Mouse (Mus musculus): ENCODE results near the gene Aldh3b3.
"Not testable (repeated sequence)": the region's sequence is repeated elsewhere in the genome, so short reads cannot be mapped to it uniquely, and the experiment has no call there.

Gene Aldh3b3

GRCm38 (mm10) chr19:3974608-3975007 is 16.2 kb downstream of the Aldh3b3 start:
- DNase-seq (ENCODE audit: low read depth) = not testable (repeated sequence)

DNA sequence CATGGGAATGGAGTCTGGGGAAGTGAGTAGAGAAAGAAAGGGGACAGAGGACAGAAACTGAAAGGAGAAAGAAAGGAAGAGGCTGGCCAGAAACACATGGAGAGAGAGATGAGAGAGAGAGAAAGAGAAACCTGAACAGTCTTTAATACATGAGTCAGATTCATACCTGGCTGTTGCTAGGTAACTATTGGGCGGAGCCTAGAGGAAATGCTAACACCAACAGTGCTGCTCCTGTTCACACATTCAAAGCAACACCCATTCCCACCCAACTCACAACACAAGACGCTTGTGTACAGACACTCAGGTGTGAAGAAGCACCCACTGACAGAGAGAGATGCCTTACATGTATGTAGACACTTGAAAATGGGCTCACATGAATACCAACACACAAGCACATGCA is 17.4 kb downstream of the Aldh3b3 start:
- no peak for DNase-seq (ENCODE audit: low read depth)

DNA sequence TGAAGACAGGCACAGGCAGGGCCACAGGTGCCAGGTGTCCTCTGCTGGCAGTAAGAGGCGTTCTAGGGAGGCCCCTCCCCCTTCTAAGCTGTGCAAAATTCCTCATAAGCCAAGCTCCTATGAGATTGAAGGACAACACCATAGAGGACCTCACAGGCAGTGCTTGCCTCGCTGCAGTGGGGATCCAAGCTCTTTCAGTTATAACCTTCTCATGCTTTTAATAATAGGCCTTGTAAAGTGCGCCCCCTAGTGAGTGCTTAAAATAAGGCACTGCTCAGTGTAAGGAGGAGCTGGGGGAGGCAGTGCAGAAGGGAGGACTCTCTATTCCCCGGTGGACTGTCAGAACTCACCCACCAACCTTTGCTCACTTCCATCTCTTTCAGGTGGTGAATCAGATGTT is 21.9 kb downstream of the Aldh3b3 start:
- peak; percentile 85 for DNase-seq (ENCODE audit: low read depth)

DNA sequence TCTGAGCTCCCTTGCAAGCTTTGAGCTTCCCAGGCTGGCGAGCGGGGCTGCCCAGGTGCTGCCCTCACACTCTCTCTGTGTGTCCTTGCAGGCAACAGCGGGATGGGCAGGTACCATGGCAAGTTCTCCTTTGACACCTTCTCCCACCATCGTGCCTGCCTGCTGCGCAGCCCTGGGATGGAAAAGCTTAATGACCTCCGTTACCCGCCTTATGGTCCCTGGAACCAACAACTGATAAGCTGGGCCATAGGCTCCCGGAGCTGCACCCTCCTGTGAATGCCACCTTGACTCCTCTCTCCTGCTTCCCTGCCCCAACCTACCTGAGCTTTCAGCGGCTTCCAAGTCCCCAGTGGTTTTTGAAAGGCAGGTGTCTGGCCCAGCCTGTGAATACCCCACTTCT is 22.5 kb downstream of the Aldh3b3 start:
- no peak for DNase-seq (ENCODE audit: low read depth)

DNA sequence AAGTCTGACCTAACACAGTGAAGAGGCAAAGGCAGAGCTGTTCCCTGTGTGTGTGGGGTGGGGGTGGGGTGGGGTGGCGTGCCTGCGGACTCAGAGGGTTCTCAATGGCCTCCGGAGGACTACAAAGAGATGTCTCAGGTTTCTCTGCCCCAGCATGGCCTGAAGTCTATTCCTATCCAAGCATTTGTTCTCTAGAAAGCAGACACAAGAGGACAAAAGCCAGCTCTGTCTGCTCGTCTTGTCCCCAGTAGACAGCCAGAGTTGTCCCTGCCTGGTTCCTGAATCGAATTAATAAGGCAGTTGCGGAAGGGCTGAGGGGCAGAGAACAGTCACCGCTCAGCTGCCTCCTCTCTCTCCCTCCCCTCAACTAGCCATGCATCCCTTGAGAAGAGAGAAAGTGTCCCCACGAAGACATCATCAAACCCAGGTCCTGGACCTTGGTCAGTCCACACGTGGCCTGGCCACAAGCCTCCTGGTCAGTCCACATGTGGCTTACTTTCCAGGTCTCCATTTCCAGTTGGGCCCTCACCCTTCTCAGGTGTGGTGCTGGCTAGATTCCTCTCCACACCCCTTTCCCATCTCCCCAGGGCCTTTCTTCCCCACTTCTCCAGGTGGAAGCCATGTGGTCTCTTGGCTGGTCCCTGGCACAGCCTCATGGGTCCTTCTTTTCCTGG is 25.2 kb downstream of the Aldh3b3 start:
- DNase-seq (ENCODE audit: low read depth) = no peak

DNA sequence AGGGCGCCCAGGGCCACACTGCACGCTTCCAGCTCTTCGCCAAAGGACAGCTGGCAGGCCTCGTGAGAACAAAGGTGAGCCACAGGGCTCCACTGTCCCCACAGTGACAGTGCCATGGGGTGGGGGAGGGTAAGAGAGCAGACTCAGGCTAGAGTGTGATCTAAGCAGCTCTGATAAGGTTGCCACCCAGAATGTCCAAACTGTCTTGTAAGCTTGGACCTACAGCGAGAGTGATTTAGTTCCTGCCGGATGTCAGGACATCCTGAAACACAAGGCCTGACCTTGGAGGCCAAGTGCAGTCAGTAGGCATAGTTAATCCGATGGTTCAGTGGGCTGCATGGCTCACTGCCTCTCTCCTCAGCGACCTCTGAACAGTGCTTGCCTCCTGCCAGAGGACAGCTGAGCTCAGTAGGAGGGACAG is 26.8 kb downstream of the Aldh3b3 start:
- DNase-seq (ENCODE audit: low read depth) = peak; percentile 96

DNA sequence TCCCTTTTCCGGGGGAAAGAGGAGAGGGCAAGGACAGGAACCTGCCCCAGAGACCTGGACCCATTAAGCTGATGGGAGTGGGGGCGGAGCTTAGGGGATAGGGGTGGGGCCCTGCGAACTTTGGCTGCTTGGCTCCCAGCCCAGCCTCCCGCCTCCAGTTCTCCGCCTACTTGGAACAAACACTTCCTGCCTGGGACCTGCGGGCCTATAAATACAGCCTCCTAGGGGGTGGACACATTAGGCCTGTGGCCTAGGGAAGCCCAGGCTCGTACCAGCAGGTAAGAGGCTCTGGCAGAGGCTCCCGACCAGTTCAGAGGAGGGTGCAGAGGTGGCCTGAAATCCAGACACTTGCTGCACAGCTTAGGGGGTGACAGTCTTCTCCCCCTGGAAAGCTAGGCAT is 27.9 kb downstream of the Aldh3b3 start, which contains the start of gene Acy3:
Acy3 (plus strand) TSS at position 237 of the 400 bp plus-strand sequence.
- peak; percentile 94 for DNase-seq (ENCODE audit: low read depth)

DNA sequence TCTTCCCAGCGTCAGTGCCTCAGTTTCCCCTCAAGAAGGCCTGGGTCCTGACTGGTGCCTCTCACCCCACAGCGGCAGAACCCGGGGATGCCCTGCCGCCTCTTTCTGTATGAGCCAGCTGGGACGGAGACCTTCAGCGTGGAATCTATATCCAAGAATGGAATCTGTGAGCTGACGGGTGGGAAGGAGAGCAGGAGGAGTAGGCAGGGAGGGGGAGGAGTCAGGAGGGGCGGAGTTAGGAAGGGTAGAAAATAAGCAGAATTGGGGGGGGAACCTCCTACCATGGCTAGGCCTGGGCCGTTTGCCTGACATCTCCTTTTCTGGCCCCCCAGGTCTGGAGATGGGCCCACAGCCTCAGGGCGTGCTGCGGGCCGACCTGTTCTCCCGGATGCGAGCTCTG is 29.6 kb downstream of the Aldh3b3 start:
- no peak for DNase-seq (ENCODE audit: low read depth)

DNA sequence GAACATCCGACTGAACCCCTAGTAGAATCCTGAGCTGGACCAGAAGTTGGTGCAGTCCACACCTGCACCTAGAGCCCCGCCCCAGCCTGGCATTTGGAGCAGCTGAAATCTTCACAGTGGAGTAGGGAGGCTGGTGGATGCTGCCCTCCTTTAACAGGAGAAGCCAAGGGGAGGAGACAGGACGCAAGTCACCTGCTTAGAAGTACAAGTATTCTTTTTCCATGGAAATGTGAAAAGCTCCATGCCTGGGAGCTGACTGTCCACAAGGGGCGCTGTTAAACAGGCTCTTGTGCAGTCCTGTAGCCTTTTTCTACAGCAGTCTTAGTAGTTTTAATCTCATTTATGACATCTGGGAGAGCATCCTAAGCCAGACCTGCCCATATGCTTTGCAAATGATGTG is 30.3 kb downstream of the Aldh3b3 start:
- no peak for DNase-seq (ENCODE audit: low read depth)

GRCm38 (mm10) chr19:3990804-3991203 is 32.4 kb downstream of the Aldh3b3 start:
- no peak for DNase-seq (ENCODE audit: low read depth)

DNA sequence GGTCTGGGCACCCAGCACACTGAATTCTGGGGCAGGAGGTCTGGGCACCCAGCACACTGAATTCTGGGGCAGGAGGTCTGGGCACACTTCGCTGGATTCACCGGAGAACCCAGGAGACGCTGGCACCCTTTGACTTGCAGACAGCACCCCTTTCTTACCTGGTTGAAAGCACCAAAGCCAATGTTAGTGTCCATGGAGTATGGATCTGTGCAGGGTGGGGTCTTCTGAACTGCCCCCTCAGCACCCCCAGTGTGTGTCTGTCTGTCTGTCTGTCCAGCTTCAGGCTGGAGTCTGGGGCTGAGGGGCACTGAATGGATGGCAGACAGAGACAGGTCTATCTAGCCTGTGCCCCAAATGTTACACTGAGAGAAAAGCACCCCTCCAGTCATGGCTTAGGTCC is 33.1 kb downstream of the Aldh3b3 start:
- DNase-seq (ENCODE audit: low read depth) = no peak

DNA sequence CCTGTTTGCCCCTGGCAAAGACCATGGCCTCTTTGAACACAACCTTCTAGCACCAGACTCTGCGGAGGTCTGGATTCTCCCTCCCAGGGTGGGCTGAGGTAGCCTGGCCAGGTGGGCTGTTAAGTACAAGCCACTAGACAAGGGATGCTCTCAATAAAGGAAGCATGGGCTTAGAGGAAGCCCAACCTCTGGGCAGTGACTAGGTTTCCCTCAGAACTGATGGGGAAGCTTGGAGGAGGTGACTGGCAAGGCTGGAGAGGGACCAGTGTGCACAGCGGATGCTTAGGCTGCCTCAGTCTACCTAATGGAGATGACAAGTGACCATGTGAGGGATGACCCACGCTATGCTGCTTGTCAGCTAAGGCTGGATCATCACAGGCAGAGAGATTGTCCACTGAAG is 33.5 kb downstream of the Aldh3b3 start:
- no peak for DNase-seq (ENCODE audit: low read depth)

DNA sequence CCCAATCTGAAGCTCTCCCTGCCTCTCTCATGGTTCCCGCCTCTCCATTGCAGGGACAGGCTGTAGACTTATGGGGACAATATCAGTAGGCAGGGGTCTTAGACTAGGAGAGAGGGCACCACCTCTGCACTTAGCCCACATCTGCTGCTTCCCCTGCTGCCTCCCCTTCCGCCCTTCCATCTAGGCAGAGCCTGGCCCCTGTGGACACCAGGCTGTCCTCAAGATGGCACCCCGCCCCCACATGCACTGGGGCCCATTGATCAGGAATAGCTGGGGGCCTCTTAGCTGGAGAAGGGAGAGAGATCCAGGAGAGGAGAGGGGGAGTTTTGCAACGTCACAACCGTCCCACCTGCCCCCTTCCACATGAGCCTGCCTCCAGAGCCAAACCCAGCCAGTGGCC is 34.0 kb downstream of the Aldh3b3 start, which contains the start of gene Tbx10:
Tbx10 (plus strand) TSS at position 337 of the 400 bp plus-strand sequence.
- DNase-seq (ENCODE audit: low read depth) = no peak

DNA sequence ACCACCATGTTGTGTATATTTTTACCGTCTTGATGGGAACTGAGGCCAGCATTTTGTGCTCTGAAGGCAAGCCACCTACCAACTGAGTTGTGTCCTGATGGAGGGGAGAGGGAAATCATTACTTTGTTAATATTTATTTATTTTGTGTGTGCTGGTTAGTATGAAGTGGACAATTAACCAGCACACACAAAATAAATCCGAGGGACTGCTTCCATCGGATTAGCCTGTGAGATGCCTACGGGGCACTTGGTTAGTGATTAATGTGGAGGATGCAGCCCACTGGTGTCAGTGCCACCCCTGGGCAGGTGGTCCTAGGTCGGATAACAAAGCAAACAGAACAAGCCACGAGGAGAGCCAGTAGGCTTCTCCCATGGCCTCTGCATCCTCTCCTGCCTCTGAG is 36.5 kb downstream of the Aldh3b3 start:
- DNase-seq (ENCODE audit: low read depth) = no peak

- no peak for DNase-seq (ENCODE audit: low read depth)
Measured at GRCm38 (mm10) chr19:3995505-3995904, 37.1 kb downstream of the Aldh3b3 start.

- DNase-seq (ENCODE audit: low read depth) = peak; percentile 21
Measured at GRCm38 (mm10) chr19:3996106-3996505, 37.7 kb downstream of the Aldh3b3 start.

- DNase-seq (ENCODE audit: low read depth) = no peak
Measured at GRCm38 (mm10) chr19:3996747-3997146, 38.3 kb downstream of the Aldh3b3 start.

- no peak for DNase-seq (ENCODE audit: low read depth)
Measured at GRCm38 (mm10) chr19:3997231-3997630, 38.8 kb downstream of the Aldh3b3 start.

GRCm38 (mm10) chr19:3998335-3998734 is 39.9 kb downstream of the Aldh3b3 start:
- no peak for DNase-seq (ENCODE audit: low read depth)

DNA sequence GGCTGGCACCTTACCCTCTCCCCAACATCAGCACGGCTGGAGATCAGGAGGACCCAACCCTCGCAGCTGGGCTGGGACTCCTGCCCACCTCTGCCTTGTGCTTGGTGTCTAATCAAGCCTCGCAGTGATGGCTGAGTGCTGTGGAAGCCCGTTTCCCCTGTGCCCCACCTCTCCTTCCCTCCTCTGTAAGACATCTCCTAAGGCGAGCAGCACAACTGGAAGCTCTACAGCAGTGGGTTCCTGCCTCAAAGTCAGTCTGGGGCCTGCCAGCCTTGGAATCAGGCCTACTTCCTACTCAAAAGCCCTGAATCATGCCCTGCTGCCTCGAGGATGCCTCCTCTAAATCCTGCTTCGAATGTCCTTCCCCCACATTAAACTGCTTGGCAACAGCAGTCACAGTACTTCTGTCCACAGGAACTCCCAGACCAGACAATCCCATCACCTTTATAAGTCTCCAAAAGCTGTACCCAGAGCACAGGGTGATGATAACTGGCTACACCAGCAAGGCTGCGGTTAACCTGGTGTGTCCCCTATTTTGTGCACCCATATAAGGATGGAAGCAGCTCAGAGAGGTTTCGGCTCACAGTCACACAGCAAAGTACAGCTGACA is 40.8 kb downstream of the Aldh3b3 start:
- peak; percentile 60 for DNase-seq (ENCODE audit: low read depth)

- peak; percentile 99 for DNase-seq (ENCODE audit: low read depth)
Measured at GRCm38 (mm10) chr19:4000119-4000900, 41.9 kb downstream of the Aldh3b3 start, which contains the start of the genes Nudt8 and Gm49405. TSS of gene Nudt8 (plus strand) at chr19:4000580. TSS of gene Gm49405 (plus strand) at chr19:4000626.

DNA sequence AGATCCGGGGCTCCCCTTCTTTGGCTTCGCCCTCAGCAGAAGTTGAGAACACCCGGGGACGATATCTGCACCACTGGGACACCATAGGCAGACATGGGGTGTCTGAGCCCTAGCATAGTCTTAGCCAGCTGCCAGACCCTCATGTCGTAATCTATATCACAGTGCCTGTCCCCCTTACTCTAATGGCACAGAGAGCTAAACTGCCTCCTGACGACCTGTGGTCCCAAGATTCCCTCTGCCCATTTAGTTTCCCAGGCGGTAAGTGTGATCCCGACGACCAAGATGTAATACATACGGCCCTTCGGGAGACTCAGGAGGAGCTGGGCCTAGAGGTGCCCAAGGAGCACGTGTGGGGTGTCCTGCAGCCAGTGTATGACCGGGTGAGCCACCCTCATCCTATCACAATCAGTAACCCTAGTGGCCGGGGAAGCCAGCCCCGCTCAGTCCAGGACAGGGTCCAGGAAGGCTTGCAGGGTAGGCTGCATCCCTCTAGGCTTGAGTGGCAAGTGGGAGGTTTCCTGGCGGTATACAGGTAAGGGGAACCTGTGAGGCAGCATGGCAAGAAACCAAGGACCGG is 42.6 kb downstream of the Aldh3b3 start:
- peak; percentile 47 for DNase-seq (ENCODE audit: low read depth)

All from 416B (cell line).